Mouse (Mus musculus): ENCODE data around the gene Ube2t. TPM values are rescaled to one million over a fixed set of nuclear protein-coding genes. Genes with fewer than 3 reads are reported as not detected.

Ube2t gene
- total RNA-seq, 4 experiments from 2014 or later: 0.99 to 3.1 (median 2.0) TPM

- DNase-seq (ENCODE audit: low spot score in 2 of 2): no peak
Measured at GRCm38 (mm10) chr1:134995437-134995836, 33.1 kb downstream of the Ube2t start.

GRCm38 (mm10) chr1:134995954-134996353 lies 33.6 kb downstream of the Ube2t start:
- DNase-seq (ENCODE audit: low spot score in 2 of 2): no peak

GRCm38 (mm10) chr1:134996471-134996870 lies 34.1 kb downstream of the Ube2t start:
- no peak for DNase-seq (ENCODE audit: low spot score in 2 of 2)

- DNase-seq (ENCODE audit: low spot score in 2 of 2): no peak
Measured at GRCm38 (mm10) chr1:134997568-134997967, 35.2 kb downstream of the Ube2t start.

- DNase-seq (ENCODE audit: low spot score in 2 of 2): no peak
Measured at GRCm38 (mm10) chr1:134998231-134998630, 35.9 kb downstream of the Ube2t start.

GRCm38 (mm10) chr1:135000527-135000926 lies 38.2 kb downstream of the Ube2t start:
- no peak for DNase-seq (ENCODE audit: low spot score in 2 of 2)

GRCm38 (mm10) chr1:135003346-135003745 lies 41.0 kb downstream of the Ube2t start:
- no peak for DNase-seq (ENCODE audit: low spot score in 2 of 2)

GRCm38 (mm10) chr1:135005696-135006095 lies 43.3 kb downstream of the Ube2t start:
- no peak for DNase-seq (ENCODE audit: low spot score in 2 of 2)

GRCm38 (mm10) chr1:135009833-135010232 lies 47.5 kb downstream of the Ube2t start:
- DNase-seq (ENCODE audit: low spot score in 2 of 2): no peak

- DNase-seq (ENCODE audit: low spot score in 2 of 2): no peak
Measured at GRCm38 (mm10) chr1:135011912-135012311, 49.5 kb downstream of the Ube2t start.

- DNase-seq (ENCODE audit: low spot score in 2 of 2): no peak
Measured at GRCm38 (mm10) chr1:135012472-135012871, 50.1 kb downstream of the Ube2t start.

GRCm38 (mm10) chr1:135014921-135015445 lies 52.6 kb downstream of the Ube2t start:
- DNase-seq (ENCODE audit: low spot score in 2 of 2): no peak

GRCm38 (mm10) chr1:135016907-135017655 lies 54.7 kb downstream of the Ube2t start:
- no peak for DNase-seq (ENCODE audit: low spot score in 2 of 2)

GRCm38 (mm10) chr1:135017656-135018015 lies 55.3 kb downstream of the Ube2t start:
- DNase-seq (ENCODE audit: low spot score in 2 of 2): no peak

- DNase-seq (ENCODE audit: low spot score in 2 of 2): no peak
Measured at GRCm38 (mm10) chr1:135019087-135019774, 56.9 kb downstream of the Ube2t start.

- DNase-seq (ENCODE audit: low spot score in 2 of 2): no peak
Measured at GRCm38 (mm10) chr1:135019775-135020167, 57.4 kb downstream of the Ube2t start.

- no peak for DNase-seq (ENCODE audit: low spot score in 2 of 2)
Measured at GRCm38 (mm10) chr1:135020281-135020940, 58.0 kb downstream of the Ube2t start.

- DNase-seq (ENCODE audit: low spot score in 2 of 2): no peak
Measured at GRCm38 (mm10) chr1:135020970-135021369, 58.6 kb downstream of the Ube2t start.

- DNase-seq (ENCODE audit: low spot score in 2 of 2): no peak
Measured at GRCm38 (mm10) chr1:135021936-135022335, 59.6 kb downstream of the Ube2t start.

- DNase-seq (ENCODE audit: low spot score in 2 of 2): no peak
Measured at GRCm38 (mm10) chr1:135023583-135023982, 61.2 kb downstream of the Ube2t start.

All from layer of hippocampus, adult 8-10 months (tissue).